Mouse (Mus musculus) liver, postnatal 0 days (tissue): ENCODE data around the gene Tcerg1l. TPM values are rescaled to one million over a fixed set of nuclear protein-coding genes. Genes with fewer than 3 reads are reported as not detected.

Experiments
- ATAC-seq: fragments of 200-750 bp; cut with Nextera tagmentation; 2 replicates; pipeline ENCODE4 v1.8.0; 2017; ENCODE audit warnings: mild to moderate bottlenecking, moderate library complexity
- DNase-seq: peaks from one replicate; pipeline ENCODE4 v3.0.0-alpha.2; 2016
- H3K27ac ChIP-seq: fragments of 300-500 bp; sonication (generic); 2 replicates; pipeline ENCODE4 v1.5.1; 2014; ENCODE audit warnings: antibody characterized with exemption, moderate library complexity, mild to moderate bottlenecking, low read depth
- H3K27me3 ChIP-seq: fragments of 300-500 bp; sonication (generic); 2 replicates; pipeline ENCODE4 v1.6.1; 2014; ENCODE audit warnings: low read length, control low read depth, mixed read lengths; ENCODE audit not compliant: insufficient read depth
- H3K36me3 ChIP-seq: fragments of 300-500 bp; sonication (generic); replicated peaks from 2 replicates; pipeline ENCODE4 v1.6.1; 2014; ENCODE audit warnings: mild to moderate bottlenecking, control low read depth, low read length, moderate library complexity, mixed read lengths; ENCODE audit not compliant: insufficient read depth
- H3K4me1 ChIP-seq: fragments of 300-500 bp; sonication (generic); 2 replicates; pipeline ENCODE4 v1.6.1; 2014; ENCODE audit warnings: antibody characterized with exemption, mild to moderate bottlenecking, control low read depth; ENCODE audit not compliant: insufficient read depth
- H3K4me2 ChIP-seq: fragments of 300-500 bp; sonication (generic); 2 replicates; pipeline ENCODE4 v1.6.1; 2014; ENCODE audit warnings: low read depth, mild to moderate bottlenecking, low read length, moderate library complexity, mixed read lengths
- H3K4me3 ChIP-seq: fragments of 300-500 bp; sonication (generic); 2 replicates; pipeline ENCODE4 v1.5.1; 2014; ENCODE audit warnings: low read depth, low read length
- H3K9ac ChIP-seq: fragments of 300-500 bp; sonication (generic); replicated peaks from 2 replicates; pipeline ENCODE4 v1.6.1; 2014; ENCODE audit warnings: mild to moderate bottlenecking, moderate library complexity
- H3K9me3 ChIP-seq: fragments of 300-500 bp; sonication (generic); 2 replicates; pipeline ENCODE4 v1.6.1; 2016; ENCODE audit warnings: mild to moderate bottlenecking, control low read depth, low read length, mixed read lengths
- CTCF ChIP-seq: sonication (generic); IDR thresholded peaks from 2 replicates; pipeline ENCODE4 v1.5.1; 2016; ENCODE audit warnings: antibody characterized with exemption, low read depth
- EP300 ChIP-seq: IDR thresholded peaks from 2 replicates; pipeline ENCODE4 v1.6.1; 2016; ENCODE audit warnings: antibody characterized with exemption, low read depth, mild to moderate bottlenecking
- WGBS: fragments of 180-500 bp; shearing (Covaris S2); extraction: QIAGEN DNeasy Blood & Tissue Kit; methylation state at CpG from one replicate; pipeline ENCODE4 v1.1.7; 2014; ENCODE audit not compliant: insufficient replicate concordance; 5-methylcytosine and 5-hydroxymethylcytosine counted together
- polyA plus RNA-seq: library from polyadenylated mRNA; unstranded; fragments of >200 nt; fragmentation: Nextera tagmentation; extraction: Ambion mirVana; gene quantifications from 2 replicates; pipeline ENCODE4 v1.2.1, GENCODE M21; 2015

Tcerg1l gene
- polyA plus RNA-seq, 1 experiment from 2014 or later, result not detected

DNA sequence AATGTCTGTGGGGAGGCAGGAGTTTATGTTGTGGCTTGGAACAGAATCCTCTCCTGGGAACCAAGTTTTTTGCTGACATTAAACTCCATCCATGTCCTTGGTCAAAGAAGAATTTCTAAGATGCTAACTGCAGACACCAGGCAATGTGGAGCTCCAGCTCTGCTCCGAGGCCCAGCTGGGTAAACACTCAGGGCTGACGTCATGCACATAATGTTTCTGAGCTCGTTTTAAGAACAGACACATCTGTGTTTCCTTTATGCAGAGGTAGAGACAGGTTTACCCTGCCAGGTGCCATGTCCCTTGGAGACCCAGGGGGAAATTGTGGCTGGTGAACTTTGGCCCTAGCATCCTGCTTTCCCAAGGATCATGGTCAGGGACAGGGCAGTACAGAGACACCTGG is 29.9 kb upstream of the Tcerg1l start:
- no peak for TF ChIP-seq EP300
- TF ChIP-seq CTCF, result no peak
- Histone ChIP-seq H3K9me3 (no peaks in the 10 kb centered on the region), H3K9ac (no peak overlapping the region), H3K4me3 (no peak overlapping the region), H3K4me1 (no peaks in the 10 kb centered on the region), H3K4me2 (no peak overlapping the region), H3K27me3 (no peaks in the 10 kb centered on the region), H3K36me3 (no peaks in the 10 kb centered on the region), H3K27ac (no peak overlapping the region)
- ATAC-seq (no peak), DNase-seq (no peak)
- 39% methylated on average over 3 of the region's 3 CpGs for WGBS

DNA sequence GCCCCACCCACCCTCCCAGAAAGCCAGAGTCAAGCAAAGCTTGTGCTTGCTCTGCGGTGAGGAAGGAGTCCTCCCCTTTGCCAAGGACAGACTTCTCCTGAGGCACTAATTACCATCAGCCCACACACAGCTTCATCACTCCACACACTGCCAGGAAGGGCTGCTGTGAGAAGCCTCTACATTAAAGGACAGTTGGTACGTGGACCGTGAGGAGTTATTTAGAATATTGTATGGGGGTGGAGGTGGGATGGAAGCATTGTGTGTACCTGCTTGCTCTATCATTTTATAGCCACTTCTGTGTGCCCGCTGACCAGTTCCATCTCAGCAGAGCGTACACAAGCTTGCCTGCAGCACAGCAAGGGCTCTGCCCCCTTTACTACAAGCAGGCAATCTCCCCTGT is 16.0 kb upstream of the Tcerg1l start:
- Histone ChIP-seq H3K36me3 (no peaks in the 10 kb centered on the region), H3K4me1 (no peaks in the 10 kb centered on the region), H3K27ac (no peak overlapping the region), H3K4me2 (no peak overlapping the region), H3K4me3 (no peak overlapping the region), H3K27me3 (no peaks in the 10 kb centered on the region), H3K9ac (no peak overlapping the region), H3K9me3 (no peaks in the 10 kb centered on the region)
- no peak for TF ChIP-seq EP300
- TF ChIP-seq CTCF, result no peak
- ATAC-seq, result no peak
- no peak for DNase-seq
- 67% methylated on average over 5 of the region's 5 CpGs for WGBS

DNA sequence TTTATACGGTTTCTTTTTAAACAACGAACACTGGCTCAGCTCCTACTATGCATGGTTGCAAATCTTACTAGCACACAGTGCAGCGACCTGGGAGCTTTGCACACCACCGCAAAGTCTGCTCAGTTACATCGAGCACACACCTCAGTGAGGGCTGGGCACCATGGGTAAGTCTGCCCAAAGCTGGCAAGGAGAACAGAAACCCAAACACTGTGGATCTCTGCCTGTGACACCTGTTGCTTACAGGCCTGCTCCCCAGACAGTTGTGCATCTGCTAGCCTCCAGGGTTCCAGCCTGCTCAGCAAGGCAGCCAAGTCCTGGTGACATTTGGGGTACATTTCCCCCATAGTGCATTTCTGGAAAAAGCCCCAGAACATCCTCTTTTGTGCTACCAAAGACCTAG is 4.1 kb upstream of the Tcerg1l start:
- H3K9ac ChIP-seq, result no peak overlapping the region
- 80% methylated on average over 5 of the region's 5 CpGs for WGBS
- H3K4me2 ChIP-seq, result no peak overlapping the region
- DNase-seq, result no peak
- H3K4me1 ChIP-seq, result peaks cover 4% of the 10 kb centered on the region; the same call in 1 of the 2 replicates
- no peak for TF ChIP-seq EP300
- H3K9me3 ChIP-seq, result no peaks in the 10 kb centered on the region
- H3K27me3 ChIP-seq, result peaks cover 26% of the 10 kb centered on the region
- no peaks in the 10 kb centered on the region for H3K36me3 ChIP-seq
- no peak overlapping the region for H3K4me3 ChIP-seq
- ATAC-seq, result no peak
- H3K27ac ChIP-seq, result no peak overlapping the region

DNA sequence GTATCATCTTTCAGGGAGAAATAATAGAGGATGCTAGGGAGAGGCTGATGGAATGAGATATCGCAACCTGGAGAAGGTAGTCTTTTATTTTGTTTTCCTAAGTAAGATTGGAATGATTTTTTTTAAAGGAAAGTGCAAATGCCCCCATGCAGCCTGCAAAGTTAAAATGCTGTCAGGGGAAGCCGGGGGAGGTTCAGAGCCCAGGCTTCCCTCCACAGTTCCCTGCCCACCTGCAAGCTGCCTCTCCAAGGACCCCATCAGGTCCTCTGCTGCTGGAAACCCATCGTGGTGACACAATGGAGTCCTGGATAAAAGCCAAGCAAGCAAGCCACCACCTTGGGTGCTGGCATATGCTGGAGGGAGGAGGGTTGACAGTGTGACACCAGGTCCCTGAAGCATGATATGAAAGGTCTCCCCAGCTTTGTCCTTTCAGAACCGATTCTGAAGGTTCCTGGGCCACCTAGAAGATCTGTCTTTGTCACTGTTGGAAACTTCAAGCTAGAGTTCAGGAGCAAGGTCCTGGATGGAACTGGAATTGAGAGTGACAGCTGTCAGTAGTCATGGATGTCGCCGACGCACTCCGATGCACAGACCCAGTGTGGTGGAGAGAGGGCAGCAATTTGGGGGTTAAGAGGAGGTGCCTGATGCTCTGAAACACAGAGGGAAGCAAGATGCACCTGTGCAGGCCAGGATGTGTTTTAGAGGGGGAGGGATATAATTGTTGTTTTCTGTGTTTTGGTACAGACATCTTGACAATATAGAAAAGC is 3.2 kb upstream of the Tcerg1l start:
- DNase-seq (no peak), ATAC-seq (no peak)
- Histone ChIP-seq H3K36me3 (no peaks in the 10 kb centered on the region), H3K9me3 (no peaks in the 10 kb centered on the region), H3K4me1 (peaks cover 4% of the 10 kb centered on the region; the same call in 1 of the 2 replicates), H3K27me3 (peaks cover 35% of the 10 kb centered on the region), H3K4me3 (no peak overlapping the region), H3K27ac (no peak overlapping the region), H3K9ac (no peak overlapping the region), H3K4me2 (no peak overlapping the region)
- TF ChIP-seq CTCF (no peak), EP300 (no peak)
- 68% methylated on average over 8 of the region's 8 CpGs for WGBS

DNA sequence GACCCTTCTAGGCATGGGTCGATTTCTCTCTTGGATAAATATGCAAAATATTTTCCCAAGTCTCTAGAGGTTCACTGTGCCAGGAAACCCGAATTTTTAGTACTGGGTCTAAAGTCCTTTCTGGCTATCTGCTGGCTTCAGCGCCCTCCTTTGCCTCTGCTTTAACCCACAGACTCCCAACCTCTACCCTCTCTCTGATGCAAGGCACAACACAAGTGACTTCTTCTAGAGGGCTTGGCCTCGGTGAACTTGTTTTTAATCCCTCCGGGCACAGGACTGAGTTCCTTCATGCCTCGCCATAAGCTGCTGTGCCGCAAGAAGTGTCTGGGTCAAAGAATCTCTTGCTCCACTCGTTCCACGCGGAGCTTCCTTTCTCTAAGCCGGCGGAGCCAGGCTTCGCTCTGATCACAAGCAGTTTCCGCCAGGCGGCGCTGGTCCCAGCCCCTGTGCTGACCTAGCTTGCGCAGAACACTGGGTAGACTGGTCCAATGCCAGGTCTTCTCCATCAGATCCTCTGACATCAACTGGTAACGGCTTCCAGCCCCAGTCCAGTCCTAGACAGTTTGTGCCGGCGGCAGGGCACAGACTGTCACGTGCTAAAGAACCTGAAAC is 758 bp upstream of the Tcerg1l start:
- DNase-seq (peak; percentile 28), ATAC-seq (no peak)
- H3K4me3 ChIP-seq, result no peak overlapping the region
- no peak overlapping the region for H3K4me2 ChIP-seq
- no peak overlapping the region for H3K27ac ChIP-seq
- peaks cover 35% of the 10 kb centered on the region for H3K27me3 ChIP-seq
- H3K4me1 ChIP-seq, result peaks cover 4% of the 10 kb centered on the region; the same call in 1 of the 2 replicates
- no peaks in the 10 kb centered on the region for H3K36me3 ChIP-seq
- peak; percentile 48 for TF ChIP-seq CTCF
- no peak for TF ChIP-seq EP300
- WGBS, result 2% methylated on average over 21 of the region's 21 CpGs
- no peaks in the 10 kb centered on the region for H3K9me3 ChIP-seq
- no peak overlapping the region for H3K9ac ChIP-seq

DNA sequence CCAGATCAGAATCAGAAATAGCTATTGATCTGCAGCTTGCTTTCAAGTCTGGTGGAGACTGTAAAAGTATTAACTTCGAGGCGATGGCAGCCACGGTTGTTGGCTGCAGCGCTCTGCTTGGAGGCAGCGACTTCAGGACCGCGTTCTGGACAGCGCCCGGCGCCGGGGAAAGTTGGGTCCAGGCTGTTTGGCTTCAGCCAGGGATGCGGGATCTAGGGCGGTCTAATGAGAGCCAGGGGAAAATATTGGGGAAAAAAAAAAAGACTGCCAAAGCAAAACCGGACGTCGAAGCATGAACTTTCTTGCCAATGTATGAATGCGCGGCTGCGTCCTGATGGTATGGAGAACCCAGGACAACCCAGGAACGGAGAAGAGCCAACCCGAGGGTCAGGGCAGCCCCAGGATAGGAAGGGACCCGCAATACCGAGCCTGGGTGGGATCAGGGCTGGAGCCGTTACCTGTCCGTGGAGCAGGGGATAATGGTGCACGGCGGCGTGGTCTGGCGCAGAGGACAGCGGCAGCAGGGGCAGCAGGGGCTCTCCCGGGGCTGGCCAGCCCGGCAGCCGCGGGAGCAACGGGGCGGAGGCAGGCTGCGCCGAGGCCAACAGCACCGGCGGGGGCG is 556 bp downstream of the Tcerg1l start:
- H3K9me3 ChIP-seq, result no peaks in the 10 kb centered on the region
- H3K36me3 ChIP-seq, result no peaks in the 10 kb centered on the region
- H3K4me3 ChIP-seq, result peak overlapping the region; percentile 13; the same call in 1 of the 2 replicates
- H3K27ac ChIP-seq, result no peak overlapping the region
- peaks cover 35% of the 10 kb centered on the region for H3K27me3 ChIP-seq
- ATAC-seq, result no peak
- 2% methylated on average over 40 of the region's 41 CpGs for WGBS
- DNase-seq, result peak; percentile 36
- peak overlapping the region; percentile 38; the same call in 1 of the 2 replicates for H3K4me2 ChIP-seq
- H3K4me1 ChIP-seq, result peaks cover 4% of the 10 kb centered on the region; the same call in 1 of the 2 replicates
- H3K9ac ChIP-seq, result no peak overlapping the region
- TF ChIP-seq CTCF (no peak), EP300 (no peak)
